Mouse (Mus musculus) ES-CJ7 (cell line): Measurements from ENCODE around the gene Myo19.
"Not testable (repeated sequence)": the region's sequence is repeated elsewhere in the genome, so short reads cannot be mapped to it uniquely, and the experiment has no call there.

Source experiments
- DNase-seq: peaks from one replicate; pipeline ENCODE4 v3.0.0; 2011; ENCODE audit warnings: low read depth, low spot score

Gene Myo19

DNA sequence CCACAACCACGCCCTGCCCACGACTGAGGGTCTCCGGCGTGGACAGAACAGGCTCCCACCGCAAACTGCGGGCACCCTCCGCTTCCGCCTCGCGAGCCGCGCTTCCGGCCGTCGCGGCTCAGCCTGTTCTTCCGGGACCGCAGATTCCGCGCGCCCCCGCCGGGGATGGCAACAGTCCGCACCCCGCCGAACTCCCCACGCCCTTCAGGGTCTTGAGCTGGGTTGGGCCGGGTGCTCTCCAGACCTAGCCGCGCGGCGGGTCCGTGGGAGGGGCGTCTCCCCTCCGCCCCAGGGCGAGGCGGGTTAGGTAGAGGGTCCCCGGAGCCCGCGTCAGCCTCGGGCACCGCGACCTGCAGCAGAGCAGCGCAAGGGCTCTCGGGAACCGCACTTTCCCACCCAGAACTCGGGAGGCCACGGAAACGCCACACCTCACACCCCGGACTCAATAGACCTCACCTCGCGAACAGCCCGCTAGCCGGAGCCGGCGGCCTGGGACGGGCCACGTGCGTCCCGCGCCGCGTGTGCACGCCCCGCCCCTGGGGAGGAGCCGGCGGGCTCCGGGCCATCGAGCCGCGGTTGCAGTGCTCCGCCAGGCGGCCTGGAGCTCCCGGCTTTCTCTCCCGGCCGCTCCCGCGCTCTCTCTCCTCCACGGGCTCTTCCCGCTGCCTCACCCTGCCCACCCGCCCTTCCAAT is at the start of gene Myo19, which contains the start of gene Pigw:
Gene Myo19, plus strand, starts transcription at position 377 of the 693 bp plus-strand sequence.
Gene Pigw, minus strand, starts transcription at position 514 of the 693 bp plus-strand sequence.
- DNase-seq, result peak; percentile 80

DNA sequence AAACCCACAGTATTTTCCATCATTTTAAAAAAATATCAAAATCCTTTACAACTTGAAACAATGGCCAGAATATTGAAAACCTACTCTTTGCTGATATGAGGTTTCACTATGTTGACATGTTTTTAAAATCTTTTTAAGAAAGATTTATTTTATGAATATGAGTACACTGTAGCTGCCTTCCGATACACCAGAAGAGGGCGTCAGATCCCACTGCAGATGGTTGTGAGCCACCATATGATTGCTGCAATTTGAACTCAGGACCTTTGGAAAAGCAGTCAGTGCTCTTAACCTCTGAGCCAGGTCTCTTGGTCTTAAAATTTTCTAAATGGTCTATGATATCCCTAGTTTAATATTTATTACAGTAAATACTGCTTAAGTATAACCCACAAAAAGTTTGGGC is 40.6 kb upstream of the Myo19 start:
- DNase-seq, result no peak

DNA sequence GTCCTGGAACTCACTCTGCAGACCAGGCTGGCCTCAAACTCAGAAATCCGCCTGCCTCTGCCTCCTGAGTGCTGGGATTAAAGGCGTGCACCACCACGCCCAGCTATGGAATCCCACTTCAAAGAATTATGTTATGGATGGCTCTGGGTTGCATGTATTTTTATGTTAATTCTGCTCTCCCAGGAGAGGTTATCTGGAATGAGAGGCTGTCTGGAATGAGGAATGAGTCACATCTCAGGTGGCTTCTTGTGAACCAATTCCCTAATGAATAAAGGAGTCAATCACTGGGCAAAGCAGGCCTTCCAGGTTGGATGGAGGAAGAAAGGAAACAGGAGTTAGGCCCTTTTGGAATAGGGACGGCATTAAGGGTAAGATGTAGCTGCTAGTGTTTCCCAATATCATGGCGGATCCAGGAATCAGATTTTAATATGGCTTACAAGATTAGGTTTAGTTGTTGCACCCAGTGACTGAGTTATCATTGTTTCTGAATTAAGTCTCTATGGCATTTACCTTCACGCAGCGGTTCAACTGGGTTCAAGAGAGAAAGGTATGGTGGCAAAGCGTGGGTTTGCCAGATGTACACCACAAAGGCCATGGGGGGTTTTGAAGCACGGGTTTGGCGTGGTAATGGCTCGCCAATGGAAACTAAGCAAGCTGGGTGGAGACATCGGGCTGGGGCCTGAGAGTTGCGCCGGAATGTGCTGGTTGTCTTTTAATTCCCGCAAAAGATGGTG is 33.0 kb upstream of the Myo19 start:
- peak; percentile 86 for DNase-seq

GRCm38 (mm10) chr11:84847475-84848090 is 32.4 kb upstream of the Myo19 start:
- DNase-seq, result peak; percentile 84

DNA sequence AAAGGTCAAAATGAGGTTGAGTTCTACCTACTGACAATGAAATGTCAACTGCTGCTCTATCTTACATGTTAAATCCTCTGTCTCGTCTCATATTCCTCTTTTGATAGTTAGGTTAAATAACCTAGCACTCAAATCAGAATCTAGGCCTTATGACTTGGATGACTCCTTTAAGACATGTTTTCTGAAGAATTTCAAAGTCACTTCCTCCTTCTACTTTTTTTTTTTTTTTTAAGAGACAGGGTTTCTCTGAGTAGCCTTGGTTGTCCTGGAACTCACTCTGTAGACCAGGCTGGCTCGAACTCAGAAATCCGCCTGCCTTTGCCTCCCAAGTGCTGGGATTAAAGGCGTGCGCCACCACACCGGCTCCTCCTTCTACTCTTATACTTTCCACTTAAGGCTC is 24.7 kb upstream of the Myo19 start:
- no peak for DNase-seq

- no peak for DNase-seq
These were observed 14.7 kb upstream of the Myo19 start for GRCm38 (mm10) chr11:84865268-84865667.

DNA sequence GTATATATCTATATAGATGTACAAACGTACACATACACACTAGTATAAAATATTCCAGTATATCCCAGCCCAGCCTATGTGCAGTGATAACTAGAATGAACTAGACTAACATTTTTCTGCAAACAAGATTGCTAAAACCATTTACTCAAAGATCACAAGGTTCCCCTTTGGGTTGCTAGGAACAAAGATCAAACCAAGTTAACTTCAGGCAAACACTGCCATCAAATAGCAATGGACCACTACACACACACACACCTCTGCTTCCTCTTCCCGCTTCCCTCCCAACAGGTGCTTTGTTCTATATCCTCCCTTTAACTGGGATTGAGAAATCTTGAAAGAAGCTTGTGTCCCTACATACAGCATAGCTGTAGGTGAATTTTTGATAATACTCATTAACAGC is 12.4 kb upstream of the Myo19 start:
- DNase-seq, result no peak

DNA sequence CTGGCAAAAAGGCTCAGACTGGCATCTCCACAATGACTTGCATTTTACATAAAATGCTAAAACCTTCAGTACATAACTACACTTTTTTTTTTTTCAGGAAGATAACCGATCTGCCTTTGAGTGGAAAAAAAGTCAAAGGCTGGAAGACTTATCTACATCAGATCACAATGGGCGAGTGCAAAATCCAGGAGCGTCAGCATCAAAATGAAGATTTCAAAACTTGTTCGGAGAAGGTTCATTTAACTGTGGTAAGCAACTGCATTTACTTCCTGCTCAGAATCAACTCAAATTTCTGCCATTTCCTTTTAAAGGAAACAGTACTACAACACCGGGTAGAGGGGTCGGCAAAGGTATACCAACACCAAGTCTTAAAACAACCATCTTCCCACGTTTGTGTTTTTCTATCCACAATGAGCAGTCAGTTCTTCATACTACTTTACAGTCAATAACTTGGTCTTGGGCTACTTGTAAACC is 11.1 kb upstream of the Myo19 start:
- DNase-seq, result no peak

DNA sequence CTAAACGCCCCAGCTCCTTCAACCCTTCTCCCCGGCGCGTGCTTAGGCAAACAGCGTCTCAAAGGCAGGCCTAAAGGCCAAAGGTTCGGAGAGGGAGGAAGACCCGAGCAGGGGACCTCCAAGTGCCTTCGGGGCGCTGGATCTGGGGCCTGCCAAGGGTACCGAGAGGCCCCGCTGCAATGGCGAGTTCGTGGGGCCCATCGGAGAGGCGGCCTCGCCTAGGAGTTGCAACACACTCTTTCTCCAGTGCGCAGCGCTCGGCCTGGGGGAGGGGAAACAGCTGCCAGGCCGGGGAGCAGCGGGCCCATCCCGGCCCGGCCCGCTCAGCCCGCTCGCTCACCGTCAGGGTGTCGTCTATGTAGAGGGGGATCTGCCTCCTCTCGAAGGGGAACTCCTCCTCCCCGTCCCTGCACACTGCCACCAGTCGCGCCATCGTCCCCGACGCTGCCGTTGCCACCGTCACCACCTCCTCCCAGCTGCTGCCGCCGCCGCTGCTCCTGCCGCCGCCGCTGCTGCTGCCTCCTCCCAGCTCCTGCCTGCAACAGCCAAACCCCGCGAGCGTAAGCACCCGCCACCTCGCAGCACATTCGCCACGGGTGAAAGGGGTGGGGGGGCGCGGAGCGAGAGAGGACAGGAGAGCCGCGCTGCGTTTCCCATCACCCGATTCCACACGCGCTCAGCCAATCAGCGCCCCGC is 10.3 kb upstream of the Myo19 start:
- peak; percentile 96 for DNase-seq

DNA sequence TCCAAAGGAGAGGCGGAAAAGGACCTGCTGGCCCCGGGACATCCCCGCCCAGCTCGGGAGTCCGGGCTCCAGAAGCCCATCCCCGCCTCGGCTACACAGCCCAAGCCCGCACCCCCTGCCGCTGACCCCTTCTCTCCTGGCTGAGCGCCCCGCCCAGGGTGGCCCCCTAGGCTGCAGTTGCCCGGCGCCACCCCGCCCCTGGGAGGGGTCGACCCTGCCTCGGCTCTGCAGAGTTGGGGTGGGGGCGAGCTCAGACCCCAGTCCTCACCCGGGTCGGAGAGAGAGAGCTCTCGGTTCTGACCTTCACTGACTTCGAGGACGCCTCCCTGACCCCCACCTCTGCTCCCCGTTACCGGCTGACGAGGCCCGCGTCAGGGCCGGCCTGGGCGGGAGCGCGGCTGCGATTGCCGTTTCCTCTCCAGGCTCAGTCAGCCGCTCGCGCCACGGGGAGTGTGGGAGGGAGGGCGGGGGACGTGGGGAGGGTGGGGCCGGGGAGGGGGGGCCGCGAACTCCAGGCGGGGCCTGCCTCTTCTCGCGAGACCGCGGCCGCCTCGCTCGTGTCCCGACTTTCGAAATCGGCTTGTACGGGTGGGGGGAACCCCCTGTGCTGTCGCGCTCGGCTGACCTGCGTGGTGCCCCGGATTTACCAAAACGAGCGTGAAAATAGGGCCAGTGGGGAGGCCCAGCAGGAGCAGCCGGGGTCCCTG is 9.5 kb upstream of the Myo19 start, which contains the start of gene Ggnbp2:
Gene Ggnbp2, minus strand, starts transcription at position 481 of the 707 bp plus-strand sequence.
- DNase-seq, result peak; percentile 90

DNA sequence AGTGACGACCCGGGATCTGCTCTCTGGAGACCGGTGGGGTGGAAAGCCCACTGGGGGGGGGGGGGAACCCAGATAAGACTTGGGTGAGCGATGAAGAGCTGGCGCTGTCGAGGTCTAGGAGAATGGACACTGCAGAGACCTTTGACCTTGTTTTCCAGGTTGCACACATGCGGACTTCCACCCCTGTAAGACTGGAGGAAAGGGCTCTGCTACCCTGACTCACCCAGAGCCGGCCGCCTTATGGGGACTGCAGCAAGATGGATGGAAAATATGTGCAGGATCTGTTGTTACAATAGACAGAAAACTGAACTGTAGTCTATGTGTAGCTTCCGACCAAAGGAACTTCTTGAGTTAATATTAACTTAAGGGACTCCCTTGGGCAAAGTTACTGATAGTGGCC is 8.9 kb upstream of the Myo19 start:
- DNase-seq, result peak; percentile 63

- no peak for DNase-seq
These were observed 8.3 kb upstream of the Myo19 start for GRCm38 (mm10) chr11:84871548-84872069.

GRCm38 (mm10) chr11:84873042-84873833 is 6.7 kb upstream of the Myo19 start:
- peak; percentile 39 for DNase-seq

DNA sequence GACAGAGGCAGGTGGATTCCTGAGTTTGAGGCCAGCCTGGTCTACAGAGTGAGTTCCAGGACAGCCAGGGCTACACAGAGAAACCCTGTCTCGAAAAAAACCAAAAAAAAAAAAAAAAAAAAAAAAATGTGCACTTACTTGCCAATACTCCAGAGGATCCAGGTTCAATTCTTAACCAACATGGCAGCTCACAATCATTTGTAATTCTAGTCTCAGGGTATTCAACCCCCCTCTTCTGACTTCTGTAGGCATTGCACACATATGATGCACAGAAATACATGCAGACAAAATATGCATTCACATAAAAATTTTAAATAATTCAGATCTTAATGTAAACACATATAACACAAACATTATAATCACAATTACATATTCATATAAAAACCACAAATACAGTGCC is 3.9 kb upstream of the Myo19 start:
- DNase-seq, result not testable (repeated sequence)

DNA sequence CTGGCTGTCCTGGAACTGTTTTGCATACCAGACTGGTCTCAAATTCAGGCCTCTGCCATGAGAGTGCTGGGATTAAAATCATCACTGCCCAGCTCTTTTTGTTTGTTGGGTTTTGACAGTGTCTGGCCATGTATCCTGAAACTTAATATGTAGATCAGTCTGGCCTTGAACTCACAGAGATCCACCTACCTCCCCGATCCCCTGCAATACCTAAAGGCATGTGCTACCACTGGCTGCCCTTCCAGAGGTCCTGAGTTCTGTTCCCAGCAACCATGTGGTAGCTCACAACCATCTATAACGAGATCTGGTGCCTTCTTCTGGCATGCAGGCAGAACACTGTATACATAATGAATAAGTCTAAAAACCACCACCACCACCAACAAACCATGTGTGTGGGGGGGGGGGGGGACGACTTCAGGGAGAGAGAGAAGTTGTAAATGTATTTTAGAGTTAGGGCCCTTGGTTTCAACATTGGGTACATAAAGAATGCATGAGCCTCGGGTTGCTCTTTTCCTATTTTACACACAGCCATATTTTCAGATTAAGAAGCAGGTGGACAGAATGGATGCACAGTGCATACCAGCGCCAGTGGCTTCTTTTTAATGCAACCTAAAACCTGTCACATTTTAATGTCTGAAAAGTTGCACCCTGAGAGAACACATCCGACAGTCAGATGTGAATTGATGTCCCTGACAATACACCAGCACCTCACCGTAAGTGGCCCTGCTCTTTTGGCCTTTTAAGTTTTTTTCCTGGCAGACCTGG is 759 bp upstream of the Myo19 start:
- peak; percentile 44 for DNase-seq

GRCm38 (mm10) chr11:84880465-84880961 is 565 bp downstream of the Myo19 start:
- DNase-seq, result peak; percentile 47

DNA sequence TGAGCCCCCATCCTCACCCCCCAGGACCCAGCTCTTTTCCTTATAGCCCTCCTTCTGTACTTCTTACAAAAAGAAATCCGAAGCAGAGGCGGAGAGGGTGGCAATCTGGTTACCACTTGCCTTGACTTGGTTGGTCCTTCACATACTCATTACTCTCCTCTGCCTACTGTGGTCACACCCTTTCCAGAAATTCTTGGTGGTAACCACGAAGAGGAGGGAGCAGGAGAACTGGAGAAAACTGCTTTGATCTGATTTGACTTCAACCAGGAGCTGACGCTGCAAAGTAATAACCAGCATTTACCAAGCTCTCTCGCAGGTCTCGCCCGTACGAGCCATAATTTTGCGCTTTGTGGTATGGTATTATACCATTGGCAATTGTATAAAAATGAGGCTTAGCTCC is 1.0 kb downstream of the Myo19 start:
- peak; percentile 60 for DNase-seq

- DNase-seq, result no peak
These were observed 2.4 kb downstream of the Myo19 start for GRCm38 (mm10) chr11:84882346-84882745.

- DNase-seq, result no peak
These were observed 5.3 kb downstream of the Myo19 start for GRCm38 (mm10) chr11:84885238-84885637.
